Mouse (Mus musculus): Measurements from ENCODE around the gene Lyst. TPM values are rescaled to one million over a fixed set of nuclear protein-coding genes. Genes with fewer than 3 reads are reported as not detected.

Lyst gene
- polyA plus RNA-seq, 1 experiment from 2014 or later: 48.0 TPM

Other genes starting within 250 kb of the Lyst start
- gene Gpr137b, start 196.4 kb upstream of the Lyst start, polyA plus RNA-seq (2018): 92.6 to 114 TPM (median 113 TPM) in 3 replicates
- 0.01 to 0.21 TPM in 2 of 3 replicates, not detected in the other for gene Nid1, start 152.8 kb upstream of the Lyst start, polyA plus RNA-seq (2018)
- 0.95 to 2.3 TPM (median 1.5 TPM) in 3 replicates for gene Gng4, start 193.7 kb downstream of the Lyst start, polyA plus RNA-seq (2018)